Mouse (Mus musculus) kidney, postnatal 0 days (tissue): Measurements from ENCODE around the gene 1700067K01Rik. TPM values are rescaled to one million over a fixed set of nuclear protein-coding genes. Genes with fewer than 3 reads are reported as not detected.
"Not testable (repeated sequence)": the region's sequence is repeated elsewhere in the genome, so short reads cannot be mapped to it uniquely, and the experiment has no call there.

Source experiments
- ATAC-seq: fragments of 200-750 bp; cut with Nextera tagmentation; replicated peaks from 2 replicates; pipeline ENCODE4 v1.8.0; 2017; ENCODE audit warnings: low read depth, moderate number of reproducible peaks, moderate TSS enrichment, moderate library complexity; ENCODE audit not compliant: low FRiP score
- DNase-seq: peaks from one replicate; pipeline ENCODE4 v3.0.0-alpha.2; 2016; ENCODE audit warnings: low spot score
- H3K27ac ChIP-seq: fragments of 300-500 bp; sonication (generic); 2 replicates; pipeline ENCODE4 v1.5.1; 2014; ENCODE audit warnings: mild to moderate bottlenecking
- H3K27me3 ChIP-seq: fragments of 300-500 bp; sonication (generic); 2 replicates; pipeline ENCODE4 v1.6.1; 2014; ENCODE audit warnings: low read length, mixed read lengths; ENCODE audit not compliant: insufficient read depth
- H3K36me3 ChIP-seq: fragments of 300-500 bp; sonication (generic); 2 replicates; pipeline ENCODE4 v1.6.1; 2014; ENCODE audit warnings: low read length, mixed read lengths; ENCODE audit not compliant: insufficient read depth
- H3K4me1 ChIP-seq: fragments of 300-500 bp; sonication (generic); replicated peaks from 2 replicates; pipeline ENCODE4 v1.6.1; 2014; ENCODE audit warnings: antibody characterized with exemption, low read length, mixed read lengths; ENCODE audit not compliant: insufficient read depth
- H3K4me2 ChIP-seq: fragments of 300-500 bp; sonication (generic); 2 replicates; pipeline ENCODE4 v1.6.1; 2014; ENCODE audit warnings: mild to moderate bottlenecking, low read length, moderate library complexity, mixed read lengths
- H3K4me3 ChIP-seq: fragments of 300-500 bp; sonication (generic); replicated peaks from 2 replicates; pipeline ENCODE4 v1.5.1; 2014; ENCODE audit warnings: low read depth, low read length
- H3K9ac ChIP-seq: fragments of 300-500 bp; sonication (generic); 2 replicates; pipeline ENCODE4 v1.6.1; 2014; ENCODE audit warnings: low read depth, low read length
- H3K9me3 ChIP-seq: fragments of 300-500 bp; sonication (generic); replicated peaks from 2 replicates; pipeline ENCODE4 v1.6.1; 2016; ENCODE audit warnings: low read length, inconsistent platforms, mixed read lengths
- CTCF ChIP-seq: IDR thresholded peaks from 2 replicates; pipeline ENCODE4 v1.5.1; 2016; ENCODE audit warnings: antibody characterized with exemption, low read depth, mild to moderate bottlenecking, moderate library complexity
- WGBS: fragments of 180-500 bp; shearing (Covaris S2); extraction: QIAGEN DNeasy Blood & Tissue Kit; methylation state at CpG from one replicate; pipeline ENCODE4 v1.1.7; 2014; 5-methylcytosine and 5-hydroxymethylcytosine counted together
- polyA plus RNA-seq: library from polyadenylated mRNA; unstranded; fragments of >200 nt; fragmentation: Nextera tagmentation; extraction: Ambion mirVana; gene quantifications from 2 replicates; pipeline ENCODE4 v1.2.1, GENCODE M21; 2015

The 1700067K01Rik gene
- polyA plus RNA-seq, 1 experiment from 2014 or later = 1.1 TPM

DNA sequence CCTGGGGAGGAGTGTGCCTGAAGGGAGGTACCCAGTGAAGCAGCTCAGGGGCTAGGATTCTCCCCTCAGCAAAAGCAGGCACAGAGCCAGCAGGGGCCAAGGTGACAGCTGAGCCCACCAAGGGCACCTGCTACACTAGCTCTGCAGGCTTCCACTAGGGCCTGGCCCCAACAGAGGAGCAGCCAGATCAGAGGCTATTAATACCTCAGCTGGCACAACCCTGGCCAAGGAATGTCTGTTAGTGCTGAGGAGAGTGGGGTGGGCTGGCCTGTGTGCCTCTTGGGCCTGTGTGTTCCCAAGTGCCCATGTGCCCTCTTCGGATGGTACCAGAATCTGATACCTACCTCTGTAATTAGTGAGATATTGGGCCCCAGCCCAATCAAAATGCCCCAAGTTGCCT, 21.1 kb upstream of the 1700067K01Rik start:
- DNase-seq (no peak), ATAC-seq (no peak)
- no peak overlapping the region for H3K9ac ChIP-seq
- H3K4me3 ChIP-seq = no peak overlapping the region
- no peak for TF ChIP-seq CTCF
- no peaks in the 10 kb centered on the region for H3K9me3 ChIP-seq
- WGBS = 83% methylated on average over 1 of the region's 1 CpGs
- no peaks in the 10 kb centered on the region for H3K27me3 ChIP-seq
- peaks cover 14% of the 10 kb centered on the region for H3K4me1 ChIP-seq
- H3K4me2 ChIP-seq = no peak overlapping the region
- H3K36me3 ChIP-seq = peaks cover 25% of the 10 kb centered on the region
- no peak overlapping the region for H3K27ac ChIP-seq

DNA sequence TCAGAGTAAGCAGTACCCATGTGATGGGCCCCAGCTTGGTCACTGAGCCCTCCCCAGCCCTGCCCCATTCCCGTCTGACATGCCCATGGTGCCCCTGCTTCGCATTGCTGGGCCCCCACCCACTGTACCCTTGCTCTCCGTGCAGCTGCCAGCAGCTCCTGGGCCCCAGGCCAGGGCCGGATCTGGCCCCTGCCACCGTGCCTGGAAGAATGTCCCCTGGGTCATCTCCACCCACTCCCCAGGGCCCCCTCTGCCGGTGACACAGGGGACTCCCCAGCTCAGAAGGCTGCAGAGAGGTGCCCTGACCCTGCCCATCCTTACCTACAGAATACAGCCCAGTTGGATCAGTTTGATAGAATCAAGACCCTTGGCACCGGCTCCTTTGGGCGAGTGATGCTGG, 20.5 kb upstream of the 1700067K01Rik start:
- ATAC-seq (no peak), DNase-seq (no peak)
- Histone ChIP-seq H3K36me3 (peaks cover 28% of the 10 kb centered on the region), H3K27me3 (no peaks in the 10 kb centered on the region), H3K4me1 (peaks cover 14% of the 10 kb centered on the region), H3K27ac (no peak overlapping the region), H3K9ac (no peak overlapping the region), H3K4me2 (no peak overlapping the region), H3K9me3 (no peaks in the 10 kb centered on the region), H3K4me3 (no peak overlapping the region)
- no peak for TF ChIP-seq CTCF
- WGBS = 79% methylated on average over 8 of the region's 8 CpGs

DNA sequence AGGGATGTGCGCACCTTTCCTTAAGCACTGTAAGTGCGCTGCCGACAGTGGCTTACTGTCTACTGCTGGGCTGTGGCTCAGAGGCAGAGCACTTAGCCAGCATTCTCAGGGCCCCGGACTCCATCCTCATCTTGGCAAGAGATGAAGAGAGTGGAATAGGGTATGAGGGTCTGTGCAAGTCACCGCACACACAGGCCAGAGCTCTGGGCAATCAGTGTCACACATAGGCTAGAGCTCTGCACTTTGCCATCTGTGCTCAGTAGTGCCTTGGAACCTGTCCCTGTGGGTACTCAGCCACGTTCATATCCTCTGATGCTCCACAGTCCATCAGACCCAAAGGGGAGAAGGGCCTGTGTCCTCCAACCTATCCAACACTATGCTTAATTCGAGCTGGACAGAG, 19.8 kb upstream of the 1700067K01Rik start:
- TF ChIP-seq CTCF = no peak
- WGBS = 95% methylated on average over 7 of the region's 7 CpGs

DNA sequence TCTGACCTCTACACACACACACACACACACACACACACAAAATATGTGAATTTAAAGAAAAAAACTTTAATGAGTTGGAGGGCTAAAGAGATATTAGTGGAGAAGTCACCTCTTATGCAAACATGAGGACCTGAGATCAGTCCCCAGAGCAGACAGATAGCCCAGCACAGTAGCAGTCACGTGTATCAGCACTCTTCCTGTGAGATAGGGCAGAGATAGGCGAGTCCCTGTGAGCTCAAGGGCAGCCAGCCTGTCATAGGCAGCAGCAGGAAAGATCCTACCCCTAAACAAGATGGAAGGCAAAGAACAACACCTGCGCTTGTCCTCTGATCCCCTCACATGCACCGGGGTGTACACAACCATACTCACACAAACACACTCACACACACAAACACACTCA, 18.9 kb upstream of the 1700067K01Rik start:
- DNase-seq (no peak), ATAC-seq (no peak)
- Histone ChIP-seq H3K36me3 (peaks cover 44% of the 10 kb centered on the region), H3K9me3 (no peaks in the 10 kb centered on the region), H3K4me2 (no peak overlapping the region), H3K4me1 (peaks cover 7% of the 10 kb centered on the region), H3K27ac (no peak overlapping the region), H3K27me3 (no peaks in the 10 kb centered on the region), H3K4me3 (no peak overlapping the region), H3K9ac (no peak overlapping the region)
- 91% methylated on average over 4 of the region's 4 CpGs for WGBS
- TF ChIP-seq CTCF = no peak

More for the DNA sequence above, 19.8 kb upstream of the 1700067K01Rik start:
- Histone ChIP-seq H3K9ac (no peak overlapping the region), H3K4me3 (no peak overlapping the region), H3K4me2 (no peak overlapping the region), H3K27ac (no peak overlapping the region), H3K36me3 (peaks cover 35% of the 10 kb centered on the region), H3K4me1 (peaks cover 14% of the 10 kb centered on the region), H3K27me3 (no peaks in the 10 kb centered on the region), H3K9me3 (no peaks in the 10 kb centered on the region)
- ATAC-seq = no peak
- no peak for DNase-seq

DNA sequence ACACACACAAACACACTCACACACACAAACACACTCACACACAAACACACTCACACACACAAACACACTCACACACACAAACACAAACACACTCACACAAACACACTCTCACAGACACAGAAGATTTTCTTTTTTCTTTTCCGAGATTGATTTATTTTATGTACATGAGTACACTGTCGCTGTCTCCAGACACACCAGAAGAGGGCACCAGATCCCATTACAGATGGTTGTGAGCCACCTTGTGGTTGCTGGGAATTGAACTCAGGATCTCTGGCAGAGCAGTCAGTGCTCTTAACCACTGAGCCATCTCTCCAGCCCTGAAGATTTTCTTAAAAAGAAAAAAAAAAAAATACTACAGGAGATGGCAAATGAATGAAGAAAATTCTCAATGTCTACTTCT, 18.1 kb upstream of the 1700067K01Rik start:
- H3K36me3 ChIP-seq = peaks cover 45% of the 10 kb centered on the region
- not testable (repeated sequence) for H3K9ac ChIP-seq, H3K27ac ChIP-seq, ATAC-seq, H3K4me1 ChIP-seq, H3K27me3 ChIP-seq, H3K4me3 ChIP-seq, H3K9me3 ChIP-seq, H3K4me2 ChIP-seq, DNase-seq
- WGBS = 98% methylated on average over 2 of the region's 2 CpGs
- TF ChIP-seq CTCF = peak; percentile 43

DNA sequence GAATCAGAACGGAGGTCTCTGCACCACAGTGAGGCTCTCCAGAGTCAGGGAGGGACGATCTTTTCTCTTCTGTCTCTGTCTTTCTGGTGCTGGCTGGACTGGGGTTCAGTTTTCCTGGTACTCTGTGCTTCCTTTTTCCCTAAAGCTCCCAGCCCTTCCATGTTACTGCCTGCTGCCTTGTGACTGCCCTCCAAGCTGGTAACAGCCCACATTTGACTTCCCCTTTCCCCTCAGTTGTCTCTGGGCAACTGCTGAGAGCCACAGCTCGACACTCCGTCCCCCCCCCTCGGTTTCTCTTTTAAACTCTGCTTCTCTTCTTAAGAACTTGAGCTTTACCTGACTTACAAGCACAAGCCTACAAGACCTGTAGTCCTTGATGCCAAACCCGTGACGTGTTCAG, 12.1 kb upstream of the 1700067K01Rik start:
- H3K4me1 ChIP-seq = no peaks in the 10 kb centered on the region
- H3K4me3 ChIP-seq = no peak overlapping the region
- no peaks in the 10 kb centered on the region for H3K9me3 ChIP-seq
- no peak for DNase-seq
- H3K27ac ChIP-seq = no peak overlapping the region
- no peak overlapping the region for H3K9ac ChIP-seq
- H3K4me2 ChIP-seq = no peak overlapping the region
- peaks cover 57% of the 10 kb centered on the region for H3K36me3 ChIP-seq
- no peaks in the 10 kb centered on the region for H3K27me3 ChIP-seq
- ATAC-seq = no peak
- TF ChIP-seq CTCF = no peak
- WGBS = 85% methylated on average over 7 of the region's 7 CpGs

DNA sequence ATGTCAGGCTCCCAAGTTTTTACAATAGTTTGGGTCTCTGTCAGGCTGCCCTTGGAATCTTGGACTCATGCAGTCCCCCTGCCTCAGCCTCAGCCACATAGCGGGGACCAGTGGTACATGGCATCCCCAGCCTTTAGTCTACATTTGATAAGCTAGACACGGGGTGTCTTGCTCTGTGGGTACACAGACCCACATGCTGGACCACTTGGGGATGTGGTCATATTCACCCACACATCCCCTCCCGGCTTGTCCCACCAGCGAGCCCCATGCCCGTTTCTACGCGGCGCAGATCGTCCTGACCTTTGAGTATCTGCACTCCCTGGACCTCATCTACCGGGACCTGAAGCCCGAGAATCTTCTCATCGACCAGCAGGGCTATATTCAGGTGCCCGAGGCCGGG, 11.1 kb upstream of the 1700067K01Rik start:
- no peak overlapping the region for H3K9ac ChIP-seq
- no peaks in the 10 kb centered on the region for H3K4me1 ChIP-seq
- ATAC-seq (no peak), DNase-seq (no peak)
- no peak overlapping the region for H3K4me2 ChIP-seq
- TF ChIP-seq CTCF = no peak
- H3K27ac ChIP-seq = no peak overlapping the region
- H3K27me3 ChIP-seq = no peaks in the 10 kb centered on the region
- H3K9me3 ChIP-seq = no peaks in the 10 kb centered on the region
- H3K36me3 ChIP-seq = peaks cover 50% of the 10 kb centered on the region
- H3K4me3 ChIP-seq = no peak overlapping the region
- WGBS = 89% methylated on average over 14 of the region's 14 CpGs
